Mouse (Mus musculus) hindbrain, postnatal 0 days (tissue): ENCODE results near the gene Rbm47. TPM values are rescaled to one million over a fixed set of nuclear protein-coding genes. Genes with fewer than 3 reads are reported as not detected.

Experiments used
- ATAC-seq: fragments of 200-750 bp; cut with Nextera tagmentation; 2 replicates; pipeline ENCODE4 v1.8.0; 2017; ENCODE audit warnings: mild to moderate bottlenecking, moderate TSS enrichment, moderate library complexity
- DNase-seq: peaks from one replicate; pipeline ENCODE4 v3.0.0-alpha.2; 2015; ENCODE audit warnings: low spot score
- H3K27ac ChIP-seq: fragments of 300-500 bp; sonication (generic); 2 replicates; pipeline ENCODE4 v1.5.1; 2014; ENCODE audit warnings: mild to moderate bottlenecking
- H3K27me3 ChIP-seq: fragments of 300-500 bp; sonication (generic); 2 replicates; pipeline ENCODE4 v1.6.1; 2014; ENCODE audit warnings: low read length, mixed read lengths; ENCODE audit not compliant: insufficient read depth
- H3K36me3 ChIP-seq: fragments of 300-500 bp; sonication (generic); 2 replicates; pipeline ENCODE4 v1.6.1; 2014; ENCODE audit warnings: low read length, mixed read lengths; ENCODE audit not compliant: insufficient read depth
- H3K4me1 ChIP-seq: fragments of 300-500 bp; sonication (generic); 2 replicates; pipeline ENCODE4 v1.6.1; 2014; ENCODE audit warnings: antibody characterized with exemption, low read length, mixed read lengths; ENCODE audit not compliant: insufficient read depth
- H3K4me2 ChIP-seq: fragments of 300-500 bp; sonication (generic); 2 replicates; pipeline ENCODE4 v1.6.1; 2014; ENCODE audit warnings: low read depth, mild to moderate bottlenecking, low read length, moderate library complexity, mixed read lengths
- H3K4me3 ChIP-seq: fragments of 300-500 bp; sonication (generic); 2 replicates; pipeline ENCODE4 v1.5.1; 2014; ENCODE audit warnings: low read length
- H3K9ac ChIP-seq: fragments of 300-500 bp; sonication (generic); replicated peaks from 2 replicates; pipeline ENCODE4 v1.6.1; 2014; ENCODE audit warnings: mild to moderate bottlenecking, low read length, moderate library complexity, mixed read lengths
- H3K9me3 ChIP-seq: fragments of 300-500 bp; sonication (generic); 2 replicates; pipeline ENCODE4 v1.6.1; 2016; ENCODE audit warnings: low read length, mixed read lengths
- CTCF ChIP-seq: IDR thresholded peaks from 2 replicates; pipeline ENCODE4 v1.5.1; 2016; ENCODE audit warnings: antibody characterized with exemption, control low read depth, low read depth
- WGBS: fragments of 180-500 bp; shearing (Covaris S2); extraction: QIAGEN DNeasy Blood & Tissue Kit; methylation state at CpG from one replicate; pipeline ENCODE4 v1.1.7; 2014; 5-methylcytosine and 5-hydroxymethylcytosine counted together
- polyA plus RNA-seq: library from polyadenylated mRNA; unstranded; fragments of >200 nt; fragmentation: Nextera tagmentation; extraction: Ambion mirVana; gene quantifications from 2 replicates; pipeline ENCODE4 v1.2.1, GENCODE M21; 2015
- total RNA-seq: library from RNA; depleted of rRNA; stranded (reverse); fragments of >200 nt; gene quantifications from 2 replicates; pipeline ENCODE4 v1.2.3, GENCODE M21; 2014

The Rbm47 gene
- total and polyA plus RNA-seq, 2 experiments from 2014 or later: 2.5 to 5.0 TPM

- TF ChIP-seq CTCF: no peak
- Histone ChIP-seq H3K9me3 (no peaks in the 10 kb centered on the region), H3K4me2 (no peak overlapping the region), H3K27ac (no peak overlapping the region), H3K4me3 (no peak overlapping the region), H3K36me3 (no peaks in the 10 kb centered on the region), H3K27me3 (no peaks in the 10 kb centered on the region), H3K9ac (no peak overlapping the region), H3K4me1 (no peaks in the 10 kb centered on the region)
- ATAC-seq: no peak
- no peak for DNase-seq
- WGBS: 91% methylated on average over 3 of the region's 3 CpGs
Observed at GRCm38 (mm10) chr5:66102821-66103220, 70.1 kb downstream of the Rbm47 start.

DNA sequence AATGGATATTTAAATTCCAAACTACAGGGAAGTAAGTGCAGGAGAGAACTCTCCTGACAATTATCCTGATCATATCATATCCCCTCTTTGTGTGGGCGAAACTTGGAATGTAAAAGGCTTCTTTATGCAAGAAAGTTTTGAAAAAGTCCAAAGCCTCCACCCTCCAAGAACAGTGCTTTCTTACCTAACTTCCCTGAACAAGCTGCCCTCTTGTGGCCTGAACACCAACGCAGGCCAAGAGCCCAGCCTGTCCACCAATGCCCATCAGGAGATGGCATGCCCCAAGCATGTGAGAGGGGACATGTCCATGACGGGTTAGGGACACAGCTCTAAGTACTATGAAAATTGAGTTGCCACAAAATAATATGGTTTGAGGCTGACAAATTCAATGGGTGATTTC lies 71.3 kb downstream of the Rbm47 start:
- no peaks in the 10 kb centered on the region for H3K27me3 ChIP-seq
- ATAC-seq (no peak), DNase-seq (no peak)
- no peak overlapping the region for H3K27ac ChIP-seq
- H3K9ac ChIP-seq: no peak overlapping the region
- no peaks in the 10 kb centered on the region for H3K36me3 ChIP-seq
- no peaks in the 10 kb centered on the region for H3K9me3 ChIP-seq
- H3K4me2 ChIP-seq: no peak overlapping the region
- peak; percentile 54 for TF ChIP-seq CTCF
- WGBS: 65% methylated on average over 3 of the region's 3 CpGs
- H3K4me1 ChIP-seq: no peaks in the 10 kb centered on the region
- no peak overlapping the region for H3K4me3 ChIP-seq

DNA sequence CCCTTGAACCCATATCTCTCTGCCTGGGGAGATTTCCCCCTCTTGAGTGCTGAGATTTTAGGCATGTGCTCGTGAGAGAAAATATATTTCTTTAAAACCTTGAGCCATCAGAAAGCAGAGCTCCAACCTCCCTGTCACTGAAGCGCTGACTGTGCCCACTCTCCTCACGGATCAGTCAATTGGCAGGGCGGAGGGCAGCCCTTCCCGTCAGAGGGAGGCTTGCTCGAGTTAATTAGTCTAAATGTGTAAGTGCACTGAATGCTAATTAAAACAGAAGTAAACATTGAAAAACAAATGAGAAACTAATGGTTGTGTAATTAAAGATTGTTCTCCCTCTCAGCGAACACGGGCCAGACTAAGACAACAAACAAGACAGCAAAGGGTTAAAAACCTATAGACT lies 72.6 kb downstream of the Rbm47 start:
- Histone ChIP-seq H3K9me3 (no peaks in the 10 kb centered on the region), H3K4me1 (no peaks in the 10 kb centered on the region), H3K4me3 (no peak overlapping the region), H3K4me2 (no peak overlapping the region), H3K27me3 (no peaks in the 10 kb centered on the region), H3K9ac (no peak overlapping the region), H3K27ac (no peak overlapping the region), H3K36me3 (no peaks in the 10 kb centered on the region)
- WGBS: 50% methylated on average over 8 of the region's 8 CpGs
- no peak for ATAC-seq
- no peak for TF ChIP-seq CTCF
- DNase-seq: no peak

GRCm38 (mm10) chr5:66098094-66098871 lies 74.6 kb downstream of the Rbm47 start:
- Histone ChIP-seq H3K36me3 (no peaks in the 10 kb centered on the region), H3K4me3 (no peak overlapping the region), H3K9ac (no peak overlapping the region), H3K27ac (no peak overlapping the region), H3K4me2 (no peak overlapping the region), H3K27me3 (no peaks in the 10 kb centered on the region), H3K9me3 (no peaks in the 10 kb centered on the region), H3K4me1 (no peaks in the 10 kb centered on the region)
- DNase-seq: no peak
- no peak for ATAC-seq
- 75% methylated on average over 7 of the region's 7 CpGs for WGBS
- TF ChIP-seq CTCF: no peak

- Histone ChIP-seq H3K4me3 (no peak overlapping the region), H3K27me3 (no peaks in the 10 kb centered on the region), H3K27ac (no peak overlapping the region), H3K4me1 (no peaks in the 10 kb centered on the region), H3K4me2 (no peak overlapping the region), H3K9ac (no peak overlapping the region), H3K36me3 (no peaks in the 10 kb centered on the region), H3K9me3 (no peaks in the 10 kb centered on the region)
- no peak for DNase-seq
- no peak for ATAC-seq
- 90% methylated on average over 6 of the region's 6 CpGs for WGBS
- no peak for TF ChIP-seq CTCF
Observed at GRCm38 (mm10) chr5:66096081-66096480, 76.8 kb downstream of the Rbm47 start.

- Histone ChIP-seq H3K36me3 (no peaks in the 10 kb centered on the region), H3K9ac (no peak overlapping the region), H3K27me3 (no peaks in the 10 kb centered on the region), H3K9me3 (no peaks in the 10 kb centered on the region), H3K27ac (no peak overlapping the region), H3K4me2 (no peak overlapping the region), H3K4me3 (no peak overlapping the region), H3K4me1 (no peaks in the 10 kb centered on the region)
- 66% methylated on average over 6 of the region's 6 CpGs for WGBS
- DNase-seq (no peak), ATAC-seq (no peak)
- TF ChIP-seq CTCF: no peak
Observed at GRCm38 (mm10) chr5:66095166-66095565, 77.8 kb downstream of the Rbm47 start.

DNA sequence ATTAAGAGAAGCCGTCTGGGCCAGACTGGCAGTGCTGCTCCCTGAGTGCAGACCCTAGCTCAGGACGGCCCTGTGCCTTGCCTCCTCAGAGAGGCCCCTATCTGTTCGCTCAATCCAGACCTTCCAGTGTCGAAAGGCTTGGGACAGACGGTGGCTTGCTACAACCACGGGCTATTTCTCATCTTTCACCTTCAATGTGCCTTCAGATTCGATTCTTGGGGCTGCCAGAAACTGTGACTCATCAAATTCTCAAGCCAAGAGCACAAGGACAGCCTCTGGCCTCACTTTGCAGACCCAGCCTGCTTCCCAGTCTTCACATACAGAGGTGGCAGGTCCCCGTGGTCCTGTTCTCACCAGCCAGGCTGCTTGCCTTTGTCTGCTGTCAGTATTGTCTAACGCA lies 82.9 kb downstream of the Rbm47 start:
- no peak overlapping the region for H3K27ac ChIP-seq
- ATAC-seq: no peak
- H3K9ac ChIP-seq: no peak overlapping the region
- TF ChIP-seq CTCF: no peak
- no peaks in the 10 kb centered on the region for H3K9me3 ChIP-seq
- no peak overlapping the region for H3K4me2 ChIP-seq
- no peak for DNase-seq
- WGBS: 66% methylated on average over 9 of the region's 9 CpGs
- H3K4me3 ChIP-seq: no peak overlapping the region
- H3K27me3 ChIP-seq: no peaks in the 10 kb centered on the region
- H3K4me1 ChIP-seq: no peaks in the 10 kb centered on the region
- H3K36me3 ChIP-seq: no peaks in the 10 kb centered on the region
